Mouse (Mus musculus): ENCODE measurements around the gene Lsp1. TPM values are rescaled to one million over a fixed set of nuclear protein-coding genes. Genes with fewer than 3 reads are reported as not detected.
A peak's percentile ranks its signal among the peaks of the same experiment; 100 is the strongest.

The Lsp1 gene
- polyA plus RNA-seq, 1 experiment from 2014 or later: 99.6 TPM

DNA sequence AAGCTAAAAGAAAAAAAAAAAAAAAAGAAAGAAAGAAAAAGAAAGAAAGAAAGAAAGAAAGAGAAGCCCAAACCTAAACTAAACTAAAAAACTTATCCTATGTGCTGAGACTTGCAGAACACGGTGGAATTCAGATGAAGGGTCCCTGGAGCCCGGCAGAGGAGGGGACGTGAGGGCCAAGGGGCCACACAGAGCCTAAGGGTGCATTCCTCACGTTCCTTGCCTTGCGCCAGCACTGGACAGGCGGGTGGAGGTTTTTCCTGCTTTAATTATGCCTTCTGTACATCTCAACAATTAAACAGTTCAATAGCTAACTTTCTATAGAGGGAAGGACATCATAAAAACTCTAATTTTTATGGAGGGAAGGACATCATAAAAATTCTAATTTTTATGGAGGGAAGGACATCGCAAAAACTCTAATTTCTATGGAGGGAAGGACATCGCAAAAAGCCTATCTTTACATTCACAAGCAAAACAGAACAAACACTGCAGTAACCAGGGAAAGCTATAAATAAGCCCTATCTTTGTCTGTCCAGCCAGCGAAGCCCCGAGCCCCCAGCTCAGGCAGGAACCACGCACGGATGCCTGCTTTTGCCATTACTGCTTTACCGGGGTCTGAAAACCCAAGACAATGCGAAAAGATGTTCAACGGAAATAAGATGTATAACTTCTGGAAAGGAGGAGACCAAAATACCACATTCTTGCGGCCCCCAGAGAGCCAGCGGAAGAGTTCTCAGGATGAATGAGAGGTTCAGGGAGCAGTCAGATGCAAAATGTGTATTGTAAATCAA lies 62.8 kb downstream of the Lsp1 start:
- TF ChIP-seq CTCF (IDR thresholded peaks at IDR 0.05; ENCODE audit: low read depth): no peak
- H3K4me3 ChIP-seq (ENCODE audit: low read depth, low read length): no peak overlapping the region
- ATAC-seq (ENCODE audit: insufficient read depth) (no peak), DNase-seq (peak; percentile 32)
- peak overlapping the region; percentile 30 for H3K9ac ChIP-seq
- peak overlapping the region; percentile 80 for H3K27ac ChIP-seq (ENCODE audit: low read depth)
- H3K4me2 ChIP-seq: peak overlapping the region; percentile 25; the same call in 1 of the 2 replicates
- peaks cover 42% of the 10 kb centered on the region for H3K4me1 ChIP-seq (ENCODE audit: insufficient read depth)
- H3K9me3 ChIP-seq (ENCODE audit: low read depth, low read length): no peaks in the 10 kb centered on the region
- no peaks in the 10 kb centered on the region for H3K27me3 ChIP-seq (ENCODE audit: insufficient read depth, low read length)
- H3K36me3 ChIP-seq (ENCODE audit: insufficient read depth): no peaks in the 10 kb centered on the region
- WGBS: 31% methylated on average over 17 of the region's 17 CpGs

DNA sequence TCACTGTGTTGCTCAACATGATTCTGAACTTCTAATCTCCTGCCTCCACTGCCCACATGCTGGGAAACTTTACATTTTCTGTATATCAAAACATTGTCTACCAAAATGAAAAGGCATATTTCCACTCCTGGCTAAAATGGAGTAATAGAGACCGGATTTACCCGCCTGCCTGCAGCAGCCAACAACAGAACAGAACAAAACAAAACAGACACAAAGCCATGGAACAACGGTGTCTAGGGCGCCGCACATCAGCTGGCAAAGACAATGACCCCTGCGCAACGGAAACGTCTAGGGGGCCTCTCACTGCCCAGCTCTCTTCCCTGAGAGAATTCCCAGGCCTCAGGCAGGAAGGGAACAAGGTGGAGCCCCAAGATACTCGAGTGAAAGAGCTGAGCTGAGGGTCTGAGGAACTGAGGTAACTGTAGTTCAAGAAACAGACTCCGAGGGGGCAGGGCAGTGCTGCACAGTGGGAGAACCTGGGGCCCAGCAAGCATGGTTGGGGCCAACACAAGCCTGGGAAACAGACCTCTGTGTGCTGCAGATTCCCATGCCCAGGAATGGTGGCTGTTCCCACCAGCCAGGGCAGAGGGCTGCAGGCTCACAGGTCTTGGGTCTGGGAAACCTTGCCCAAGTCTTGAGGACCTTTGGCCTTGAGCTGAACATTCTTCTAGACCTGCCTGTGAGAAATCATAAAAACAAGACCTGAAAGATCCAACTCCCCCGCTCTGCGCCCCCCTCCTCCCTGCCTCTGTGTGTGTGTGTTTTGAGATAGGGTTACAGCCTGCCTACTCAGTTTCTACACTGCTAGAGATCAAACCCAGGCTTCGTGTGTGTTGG lies 65.0 kb downstream of the Lsp1 start:
- Histone ChIP-seq H3K9ac (0 out of 2 replicates have a peak overlapping the region, but pooled peaks have one; percentile 18), H3K27me3 (ENCODE audit: insufficient read depth, low read length) (no peaks in the 10 kb centered on the region), H3K4me2 (no peak overlapping the region), H3K4me1 (ENCODE audit: insufficient read depth) (peaks cover 49% of the 10 kb centered on the region), H3K4me3 (ENCODE audit: low read depth, low read length) (no peak overlapping the region), H3K27ac (ENCODE audit: low read depth) (peak overlapping the region; percentile 81), H3K9me3 (ENCODE audit: low read depth, low read length) (no peaks in the 10 kb centered on the region), H3K36me3 (ENCODE audit: insufficient read depth) (no peaks in the 10 kb centered on the region)
- no peak for TF ChIP-seq CTCF (IDR thresholded peaks at IDR 0.05; ENCODE audit: low read depth)
- ATAC-seq (ENCODE audit: insufficient read depth): peak; percentile 35
- WGBS: 38% methylated on average over 13 of the region's 13 CpGs
- DNase-seq: peak; percentile 58

DNA sequence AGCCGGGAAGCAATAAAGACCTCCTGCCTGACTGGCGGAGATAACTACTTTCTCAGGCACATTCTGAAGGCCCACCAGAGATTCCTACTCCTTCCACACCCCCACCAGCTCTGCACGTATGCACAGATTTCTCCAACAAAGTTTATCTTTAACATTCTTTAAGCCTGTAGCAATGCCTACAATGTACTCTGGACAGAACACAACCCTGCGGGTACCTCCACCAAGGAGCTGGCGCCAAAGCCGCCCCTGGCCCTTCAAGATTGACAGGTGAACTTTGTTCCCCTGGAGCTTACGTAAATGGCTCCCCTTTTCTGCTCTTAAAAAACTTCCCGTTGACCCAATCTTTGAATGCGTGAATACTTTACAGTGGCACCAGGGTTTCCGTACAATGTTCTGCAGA lies 68.7 kb downstream of the Lsp1 start:
- Histone ChIP-seq H3K27ac (ENCODE audit: low read depth) (peak overlapping the region; percentile 68; the same call in 1 of the 2 replicates), H3K36me3 (ENCODE audit: insufficient read depth) (no peaks in the 10 kb centered on the region), H3K4me2 (no peak overlapping the region), H3K9me3 (ENCODE audit: low read depth, low read length) (no peaks in the 10 kb centered on the region), H3K9ac (no peak overlapping the region), H3K4me3 (ENCODE audit: low read depth, low read length) (no peak overlapping the region), H3K4me1 (ENCODE audit: insufficient read depth) (peaks cover 55% of the 10 kb centered on the region), H3K27me3 (ENCODE audit: insufficient read depth, low read length) (no peaks in the 10 kb centered on the region)
- DNase-seq: peak; percentile 34
- 46% methylated on average over 10 of the region's 10 CpGs for WGBS
- ATAC-seq (ENCODE audit: insufficient read depth): no peak
- no peak for TF ChIP-seq CTCF (IDR thresholded peaks at IDR 0.05; ENCODE audit: low read depth)

DNA sequence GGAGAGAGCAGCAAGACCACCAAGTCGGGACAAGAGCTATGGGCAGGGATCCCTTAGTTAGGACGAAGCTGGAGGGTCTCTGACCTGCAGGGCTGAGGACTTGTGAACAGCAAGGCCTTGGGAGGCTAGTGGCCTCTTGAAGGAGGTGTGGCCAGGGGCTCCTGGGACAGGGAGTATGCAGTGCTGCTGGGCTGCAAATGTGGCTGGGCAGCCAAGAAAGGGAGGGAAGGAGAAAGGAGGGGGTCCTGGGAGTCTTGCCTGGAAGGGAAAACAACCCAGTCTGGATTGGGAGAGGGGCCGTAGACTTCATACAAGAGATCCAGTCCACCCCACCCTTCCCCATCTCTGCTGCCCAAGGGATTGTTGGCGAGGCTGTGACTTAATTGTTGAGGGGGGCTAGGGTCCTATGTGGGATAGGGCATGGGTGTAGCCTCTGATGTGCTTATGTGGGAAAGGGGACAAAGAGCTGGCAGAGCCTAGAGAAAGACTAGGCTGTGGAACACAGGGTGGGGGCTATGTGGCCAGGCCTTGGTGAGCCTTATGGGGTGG lies 71.4 kb downstream of the Lsp1 start:
- H3K27ac ChIP-seq (ENCODE audit: low read depth): peak overlapping the region; percentile 97
- DNase-seq (no peak), ATAC-seq (ENCODE audit: insufficient read depth) (peak; percentile 1)
- peak overlapping the region; percentile 79; the same call in 1 of the 2 replicates for H3K4me2 ChIP-seq
- H3K9ac ChIP-seq: no peak overlapping the region
- H3K9me3 ChIP-seq (ENCODE audit: low read depth, low read length): no peaks in the 10 kb centered on the region
- H3K4me3 ChIP-seq (ENCODE audit: low read depth, low read length): no peak overlapping the region
- peaks cover 4% of the 10 kb centered on the region; the same call in 1 of the 2 replicates for H3K36me3 ChIP-seq (ENCODE audit: insufficient read depth)
- H3K27me3 ChIP-seq (ENCODE audit: insufficient read depth, low read length): no peaks in the 10 kb centered on the region
- H3K4me1 ChIP-seq (ENCODE audit: insufficient read depth): peaks cover 46% of the 10 kb centered on the region
- 67% methylated on average over 4 of the region's 4 CpGs for WGBS
- TF ChIP-seq CTCF (IDR thresholded peaks at IDR 0.05; ENCODE audit: low read depth): no peak

DNA sequence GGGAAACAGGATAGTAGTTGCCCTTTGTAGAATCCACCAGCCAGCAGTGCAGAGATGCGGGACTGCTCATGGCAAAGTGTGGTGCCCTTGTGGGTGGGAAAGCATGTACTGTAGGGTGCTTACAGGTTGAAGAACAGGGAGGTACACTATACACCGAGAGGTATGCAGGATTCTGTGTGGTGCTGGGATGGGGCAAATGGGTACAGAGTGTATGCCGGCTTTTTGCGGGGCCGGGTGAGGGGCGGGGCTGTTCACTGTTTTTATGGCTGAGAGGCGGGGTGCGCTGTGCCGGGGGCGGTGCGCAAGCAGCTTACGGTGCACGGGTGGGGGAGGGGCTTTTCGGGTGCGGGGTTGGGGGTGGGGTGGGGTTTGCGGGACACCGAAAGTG lies 72.1 kb downstream of the Lsp1 start, which contains the start of gene Mrpl23:
Gene Mrpl23 (plus strand): TSS at position 16 of the 388 bp plus-strand sequence.
- Histone ChIP-seq H3K9me3 (ENCODE audit: low read depth, low read length) (no peaks in the 10 kb centered on the region), H3K27me3 (ENCODE audit: insufficient read depth, low read length) (no peaks in the 10 kb centered on the region), H3K36me3 (ENCODE audit: insufficient read depth) (peaks cover 10% of the 10 kb centered on the region; the same call in 1 of the 2 replicates), H3K4me2 (peak within 1 kb of the TSS; percentile 79), H3K4me1 (ENCODE audit: insufficient read depth) (peaks cover 41% of the 10 kb centered on the region), H3K27ac (ENCODE audit: low read depth) (peak within 1 kb of the TSS; percentile 97), H3K4me3 (ENCODE audit: low read depth, low read length) (peak within 1 kb of the TSS; percentile 58), H3K9ac (peak within 1 kb of the TSS; percentile 75)
- peak; percentile 51 for ATAC-seq (ENCODE audit: insufficient read depth)
- peak; percentile 53 for DNase-seq
- no peak for TF ChIP-seq CTCF (IDR thresholded peaks at IDR 0.05; ENCODE audit: low read depth)
- 3% methylated on average over 17 of the region's 17 CpGs for WGBS

DNA sequence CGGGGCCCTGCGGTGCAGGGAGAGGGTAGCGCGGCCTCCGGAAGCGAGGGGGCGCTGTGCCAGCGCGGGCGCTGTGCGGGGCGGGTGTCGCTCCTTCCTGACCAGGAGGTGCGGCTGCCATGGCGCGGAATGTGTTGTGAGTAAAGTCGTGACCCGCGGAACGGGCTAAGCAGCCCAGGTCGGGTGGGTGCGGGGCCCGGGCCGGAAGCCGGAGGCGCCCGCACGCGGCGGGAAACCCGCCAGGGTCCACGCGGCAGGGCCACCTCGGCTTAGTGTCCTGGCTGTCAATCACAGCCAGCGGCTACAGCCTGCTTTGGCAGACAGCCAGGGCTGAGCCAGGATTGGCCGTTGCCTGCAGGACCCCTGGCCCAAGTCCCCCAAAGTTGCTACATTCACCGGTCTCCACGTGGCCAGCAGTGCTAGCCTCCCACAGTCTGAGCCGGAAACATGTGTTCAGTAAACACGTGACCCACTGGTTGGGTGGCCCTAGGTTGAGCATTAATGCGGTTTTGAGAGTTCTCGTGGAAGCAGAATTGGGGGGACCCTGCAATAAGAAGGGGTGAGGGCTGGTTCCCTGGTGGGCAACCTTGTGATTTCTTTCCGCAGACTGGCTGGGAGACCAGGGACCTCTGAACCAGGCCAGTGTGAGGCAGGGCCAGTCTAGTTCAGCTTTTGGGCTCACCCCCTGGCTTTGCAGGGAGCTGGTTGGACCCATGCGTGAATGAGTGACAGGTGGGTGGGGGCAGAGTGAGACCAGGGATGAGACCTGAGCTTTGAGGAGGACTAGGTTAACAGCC lies 72.6 kb downstream of the Lsp1 start:
- H3K9me3 ChIP-seq (ENCODE audit: low read depth, low read length): no peaks in the 10 kb centered on the region
- H3K9ac ChIP-seq: peak overlapping the region; percentile 75
- peaks cover 44% of the 10 kb centered on the region for H3K4me1 ChIP-seq (ENCODE audit: insufficient read depth)
- peak; percentile 90 for DNase-seq
- H3K27me3 ChIP-seq (ENCODE audit: insufficient read depth, low read length): no peaks in the 10 kb centered on the region
- peak overlapping the region; percentile 58 for H3K4me3 ChIP-seq (ENCODE audit: low read depth, low read length)
- ATAC-seq (ENCODE audit: insufficient read depth): peak; percentile 83
- WGBS: 2% methylated on average over 44 of the region's 44 CpGs
- H3K36me3 ChIP-seq (ENCODE audit: insufficient read depth): peaks cover 10% of the 10 kb centered on the region; the same call in 1 of the 2 replicates
- H3K27ac ChIP-seq (ENCODE audit: low read depth): peak overlapping the region; percentile 97
- TF ChIP-seq CTCF (IDR thresholded peaks at IDR 0.05; ENCODE audit: low read depth): peak; percentile 72
- H3K4me2 ChIP-seq: peak overlapping the region; percentile 79
